Mouse (Mus musculus) CH12.LX (cell line): Measurements from ENCODE around the gene Chp1. TPM values are rescaled to one million over a fixed set of nuclear protein-coding genes. Genes with fewer than 3 reads are reported as not detected.

Source experiments
- DNase-seq: peaks from one replicate; pipeline ENCODE4 v3.0.0-alpha.2; 2013; ENCODE audit errors: extremely low read depth
- H3K27ac ChIP-seq: 2 replicates; pipeline ENCODE4 v1.5.1; 2012; ENCODE audit warnings: low read depth, mild to moderate bottlenecking, control low read depth, moderate library complexity; ENCODE audit not compliant: insufficient read depth
- H3K27me3 ChIP-seq: replicated peaks from 2 replicates; pipeline ENCODE3; 2012; ENCODE audit warnings: inconsistent platforms
- H3K36me3 ChIP-seq, 2 experiments: replicated peaks in 1 of 2; 2 replicates each; pipeline versions ENCODE3 to v1.6.1; 2012; ENCODE audit warnings: inconsistent platforms in 1 of 2, low read length in 1 of 2, mild to moderate bottlenecking in 1 of 2, mixed read lengths in 1 of 2, moderate library complexity in 1 of 2; ENCODE audit not compliant: control insufficient read depth in 1 of 2, insufficient read depth in 1 of 2
- H3K4me1 ChIP-seq, 2 experiments: 2 replicates each; pipeline ENCODE4 v1.6.1; 2012; ENCODE audit warnings: inconsistent platforms in 1 of 2, moderate library complexity in 1 of 2; ENCODE audit not compliant: insufficient read depth in 2 of 2, control insufficient read depth in 1 of 2
- H3K4me2 ChIP-seq: 2 replicates; pipeline ENCODE4 v1.6.1; 2012; ENCODE audit warnings: low read depth, mild to moderate bottlenecking, control low read depth; ENCODE audit not compliant: poor library complexity, insufficient read depth, severe bottlenecking
- H3K4me3 ChIP-seq, 3 experiments: fragments of 150-350 bp in 1 of 3; sonication (generic) in 1 of 3; replicated peaks in 1 of 3; 2 replicates each; pipeline versions ENCODE3 to v1.5.1; 2011 to 2012; ENCODE audit warnings: low read depth in 2 of 3, low read length in 2 of 3, mild to moderate bottlenecking in 2 of 3, moderate library complexity in 2 of 3, control low read depth in 1 of 3, improper control_type of control experiment in 1 of 3, inconsistent platforms in 1 of 3, mixed read lengths in 1 of 3; ENCODE audit not compliant: poor library complexity in 1 of 3
- H3K79me2 ChIP-seq: replicated peaks from 2 replicates; pipeline ENCODE4 v1.6.1; 2012; ENCODE audit warnings: mild to moderate bottlenecking, moderate library complexity; ENCODE audit not compliant: control insufficient read depth, poor library complexity, insufficient read depth, severe bottlenecking; ENCODE audit errors: extremely low read depth
- H3K9ac ChIP-seq: 2 replicates; pipeline ENCODE4 v1.6.1; 2012; ENCODE audit warnings: low read depth, mild to moderate bottlenecking, control low read depth, moderate library complexity; ENCODE audit not compliant: insufficient read depth
- H3K9me3 ChIP-seq: replicated peaks from 2 replicates; pipeline ENCODE3; 2012; ENCODE audit warnings: low read length, inconsistent platforms, mixed read lengths
- BHLHE40 ChIP-seq: IDR thresholded peaks from 2 replicates; pipeline ENCODE4 v1.6.1; 2011; ENCODE audit warnings: mild to moderate bottlenecking, low read depth, low read length, improper control_type of control experiment
- CHD1 ChIP-seq: IDR thresholded peaks from 2 replicates; pipeline ENCODE4 v1.6.1; 2012; ENCODE audit warnings: low read depth, low read length, improper control_type of control experiment, inconsistent platforms
- CHD2 ChIP-seq: IDR thresholded peaks from 2 replicates; pipeline ENCODE4 v1.6.1; 2011; ENCODE audit warnings: low read length, improper control_type of control experiment
- CTCF ChIP-seq, 2 experiments: IDR thresholded peaks in 1 of 2; conservative IDR thresholded peaks in 1 of 2; 2 replicates each; pipeline ENCODE4 v1.5.1; 2011 to 2012; ENCODE audit warnings: low read depth in 2 of 2, low read length in 2 of 2, improper control_type of control experiment in 1 of 2, inconsistent platforms in 1 of 2, mild to moderate bottlenecking in 1 of 2, moderate library complexity in 1 of 2
- E2F4 ChIP-seq: IDR thresholded peaks from 2 replicates; pipeline ENCODE4 v1.6.1; 2011; ENCODE audit warnings: low read depth, low read length, improper control_type of control experiment; ENCODE audit not compliant: insufficient replicate concordance
- ELF1 ChIP-seq: IDR thresholded peaks from 2 replicates; pipeline ENCODE4 v1.6.1; 2014; ENCODE audit warnings: low read depth, mild to moderate bottlenecking, inconsistent platforms, low read length, improper control_type of control experiment
- EP300 ChIP-seq: IDR thresholded peaks from 2 replicates; pipeline ENCODE4 v1.6.1; 2011; ENCODE audit warnings: low read length, improper control_type of control experiment
- ETS1 ChIP-seq: conservative IDR thresholded peaks from 2 replicates; pipeline ENCODE4 v1.6.1; 2012; ENCODE audit warnings: low read depth, mild to moderate bottlenecking, inconsistent platforms, low read length, improper control_type of control experiment, moderate library complexity
- GABPA ChIP-seq: IDR thresholded peaks from 2 replicates; pipeline ENCODE4 v1.6.1; 2012; ENCODE audit warnings: low read depth, low read length, improper control_type of control experiment, inconsistent platforms; ENCODE audit not compliant: insufficient replicate concordance
- HCFC1 ChIP-seq: IDR thresholded peaks from 2 replicates; pipeline ENCODE4 v1.6.1; 2012; ENCODE audit warnings: low read depth, mild to moderate bottlenecking, inconsistent platforms, low read length, improper control_type of control experiment
- IRF4 ChIP-seq: IDR thresholded peaks from 2 replicates; pipeline ENCODE4 v1.6.1; 2014; ENCODE audit warnings: low read depth, mild to moderate bottlenecking, inconsistent platforms, low read length, improper control_type of control experiment
- JUN ChIP-seq: IDR thresholded peaks from 2 replicates; pipeline ENCODE4 v1.6.1; 2011; ENCODE audit warnings: low read depth, mild to moderate bottlenecking, low read length, improper control_type of control experiment, moderate library complexity; ENCODE audit not compliant: insufficient read depth
- JUND ChIP-seq: conservative IDR thresholded peaks from 2 replicates; pipeline ENCODE4 v1.6.1; 2011; ENCODE audit warnings: low read depth, low read length, improper control_type of control experiment
- KAT2A ChIP-seq: IDR thresholded peaks from 2 replicates; pipeline ENCODE4 v1.6.1; 2012; ENCODE audit warnings: low read length, improper control_type of control experiment, inconsistent platforms; ENCODE audit not compliant: insufficient replicate concordance
- MAFK ChIP-seq: IDR thresholded peaks from 2 replicates; pipeline ENCODE4 v1.6.1; 2011; ENCODE audit warnings: low read length, improper control_type of control experiment; ENCODE audit not compliant: insufficient replicate concordance
- MAX ChIP-seq: IDR thresholded peaks from 2 replicates; pipeline ENCODE4 v1.6.1; 2011; ENCODE audit warnings: low read length, improper control_type of control experiment
- MAZ ChIP-seq: IDR thresholded peaks from 2 replicates; pipeline ENCODE4 v1.6.1; 2012; ENCODE audit warnings: low read depth, mild to moderate bottlenecking, inconsistent platforms, low read length, improper control_type of control experiment, moderate library complexity
- MEF2A ChIP-seq: IDR thresholded peaks from 2 replicates; pipeline ENCODE4 v1.6.1; 2014; ENCODE audit warnings: low read depth, mild to moderate bottlenecking, inconsistent platforms, low read length, improper control_type of control experiment, borderline replicate concordance
- MXI1 ChIP-seq: IDR thresholded peaks from 2 replicates; pipeline ENCODE4 v1.6.1; 2011; ENCODE audit warnings: mild to moderate bottlenecking, low read depth, low read length, improper control_type of control experiment
- MYC ChIP-seq: IDR thresholded peaks from 2 replicates; pipeline ENCODE4 v1.6.1; 2011; ENCODE audit warnings: low read depth, mild to moderate bottlenecking, improper control_type of control experiment, low read length
- NELFE ChIP-seq: IDR thresholded peaks from 2 replicates; pipeline ENCODE4 v1.6.1; 2011; ENCODE audit warnings: low read depth, low read length, improper control_type of control experiment
- NRF1 ChIP-seq: IDR thresholded peaks from 2 replicates; pipeline ENCODE4 v1.6.1; 2014; ENCODE audit warnings: low read depth, mild to moderate bottlenecking, inconsistent platforms, low read length, improper control_type of control experiment, moderate library complexity
- PAX5 ChIP-seq: IDR thresholded peaks from 2 replicates; pipeline ENCODE4 v1.6.1; 2012; ENCODE audit warnings: low read length, inconsistent platforms, mixed read lengths
- POLR2A ChIP-seq: IDR thresholded peaks from 2 replicates; pipeline ENCODE4 v1.6.1; 2011; ENCODE audit warnings: low read depth, mild to moderate bottlenecking, improper control_type of control experiment, low read length
- POLR2AphosphoS2 ChIP-seq: IDR thresholded peaks from 2 replicates; pipeline ENCODE4 v1.6.1; 2011; ENCODE audit warnings: low read depth, low read length, improper control_type of control experiment
- RAD21 ChIP-seq: IDR thresholded peaks from 2 replicates; pipeline ENCODE4 v1.6.1; 2011; ENCODE audit warnings: low read depth, mild to moderate bottlenecking, low read length, improper control_type of control experiment, moderate library complexity
- RCOR1 ChIP-seq: conservative IDR thresholded peaks from 2 replicates; pipeline ENCODE4 v1.6.1; 2012; ENCODE audit warnings: low read depth, mild to moderate bottlenecking, inconsistent platforms, low read length, improper control_type of control experiment
- SIN3A ChIP-seq: IDR thresholded peaks from 2 replicates; pipeline ENCODE4 v1.6.1; 2012; ENCODE audit warnings: low read length, improper control_type of control experiment, inconsistent platforms
- SMC3 ChIP-seq: IDR thresholded peaks from 2 replicates; pipeline ENCODE4 v1.6.1; 2011; ENCODE audit warnings: low read depth, low read length, improper control_type of control experiment
- TBP ChIP-seq: conservative IDR thresholded peaks from 2 replicates; pipeline ENCODE4 v1.6.1; 2011; ENCODE audit warnings: low read depth, low read length, improper control_type of control experiment
- TCF12 ChIP-seq: IDR thresholded peaks from 2 replicates; pipeline ENCODE4 v1.6.1; 2014; ENCODE audit warnings: low read depth, mild to moderate bottlenecking, inconsistent platforms, low read length, improper control_type of control experiment
- UBTF ChIP-seq: IDR thresholded peaks from 2 replicates; pipeline ENCODE4 v1.6.1; 2012; ENCODE audit warnings: low read depth, mild to moderate bottlenecking, inconsistent platforms, low read length, improper control_type of control experiment, moderate library complexity
- USF1 ChIP-seq: IDR thresholded peaks from 2 replicates; pipeline ENCODE4 v1.6.1; 2014; ENCODE audit warnings: low read depth, mild to moderate bottlenecking, inconsistent platforms, low read length, improper control_type of control experiment
- USF2 ChIP-seq: conservative IDR thresholded peaks from 2 replicates; pipeline ENCODE4 v1.6.1; 2011; ENCODE audit warnings: low read depth, low read length, improper control_type of control experiment
- ZC3H11A ChIP-seq: IDR thresholded peaks from 2 replicates; pipeline ENCODE4 v1.6.1; 2012; ENCODE audit warnings: low read depth, mild to moderate bottlenecking, inconsistent platforms, low read length, improper control_type of control experiment
- ZKSCAN1 ChIP-seq: IDR thresholded peaks from 2 replicates; pipeline ENCODE4 v1.6.1; 2012; ENCODE audit warnings: low read depth, inconsistent platforms, low read length, improper control_type of control experiment, borderline replicate concordance
- ZMIZ1 ChIP-seq: IDR thresholded peaks from 2 replicates; pipeline ENCODE4 v1.6.1; 2012; ENCODE audit warnings: low read depth, mild to moderate bottlenecking, inconsistent platforms, low read length, improper control_type of control experiment
- ZNF384 ChIP-seq: IDR thresholded peaks from 2 replicates; pipeline ENCODE4 v1.6.1; 2012; ENCODE audit warnings: low read depth, low read length, improper control_type of control experiment, inconsistent platforms
- dilution Hi-C: fragments of 300-500 bp; cut with MboI; formaldehyde crosslinking; loops from 2 replicates; pipeline ENCODE4 v1.14.3; 2020; ENCODE audit warnings: low sequenced_read_pairs; ENCODE audit not compliant: extremely low pct_unique_long_range_greater_than_20kb, extremely low pct_ligation_motif_present
- in situ Hi-C: fragments of 300-500 bp; cut with MboI; formaldehyde crosslinking; loops from 3 replicates; pipeline ENCODE4 v1.14.3; 2019; ENCODE audit warnings: low sequenced_read_pairs, low pct_ligation_motif_present, low pct_unique_long_range_greater_than_20kb, mixed read lengths
- polyA plus RNA-seq: library from polyadenylated mRNA; unstranded; fragments of >175 nt; gene quantifications from 2 replicates; pipeline ENCODE4 v1.2.1, GENCODE M21; 2012; ENCODE audit warnings: low read depth; ENCODE audit not compliant: insufficient read length
- total RNA-seq, 2 experiments: library from RNA; depleted of rRNA; stranded (reverse); fragments of 300-350 nt in 1 of 2; fragments of >200 nt in 1 of 2; gene quantifications; 2 replicates each; pipeline ENCODE4 v1.2.3; 2012 to 2014

Gene Chp1
- total and polyA plus RNA-seq, 3 experiments: 29.9 to 55.9 (median 47.9) TPM

DNA sequence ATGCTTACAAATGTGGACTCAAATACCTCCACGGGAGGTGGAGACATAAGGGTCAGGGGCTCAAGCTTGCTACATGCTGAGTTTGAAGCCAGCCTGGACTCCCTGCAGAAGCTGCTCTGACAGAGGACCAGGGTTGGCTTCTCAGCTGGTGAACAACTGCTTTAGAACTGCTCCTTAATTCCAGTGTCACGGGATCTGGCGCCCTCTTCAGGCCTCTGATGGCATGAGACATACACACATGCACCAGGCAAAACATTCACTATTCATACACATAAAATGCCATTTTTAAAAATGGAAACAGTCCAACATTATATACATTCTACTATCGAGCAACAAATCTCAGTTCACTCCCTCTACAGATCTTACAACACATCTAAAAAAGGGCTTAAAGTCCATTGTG, 39.9 kb downstream of the Chp1 start:
- no peak overlapping the region for H3K9ac ChIP-seq
- H3K36me3 ChIP-seq: peaks cover 5% of the 10 kb centered on the region in 2 experiments
- H3K4me1 ChIP-seq: peaks cover 5 to 16% of the 10 kb centered on the region in 2 experiments; a peak in 2 of 4 replicates
- no peak overlapping the region for H3K4me2 ChIP-seq
- dilution Hi-C loops: no loop called here
- in situ Hi-C loops: no loop called here
- H3K27ac ChIP-seq: no peak overlapping the region
- peak; percentile 78 for DNase-seq
- no peaks in the 10 kb centered on the region for H3K27me3 ChIP-seq
- no peaks in the 10 kb centered on the region for H3K79me2 ChIP-seq
- no peaks in the 10 kb centered on the region for H3K9me3 ChIP-seq
- no peak for TF ChIP-seq MAX
- no peak for TF ChIP-seq IRF4
- peak; percentile 27; the same call in 1 of the 2 replicates for TF ChIP-seq TCF12
- TF ChIP-seq UBTF: no peak
- no peak for TF ChIP-seq HCFC1
- TF ChIP-seq BHLHE40: no peak
- no peak for TF ChIP-seq PAX5
- TF ChIP-seq USF1: no peak
- TF ChIP-seq GABPA: no peak
- no peak for TF ChIP-seq TBP
- TF ChIP-seq USF2: no peak
- peak; percentile 43; the same call in 1 of the 2 replicates for TF ChIP-seq NELFE
- peak; percentile 63 for TF ChIP-seq ZC3H11A
- 0 out of 2 replicates have a peak, but pooled peaks have one; percentile 58 for TF ChIP-seq MYC
- no peak for TF ChIP-seq E2F4
- TF ChIP-seq RAD21: peak; percentile 94
- peak; percentile 76 to 95 for TF ChIP-seq CTCF (conservative IDR thresholded peaks at IDR 0.05 in 1 of 2, IDR thresholded peaks at IDR 0.05 in 1 of 2; ENCODE audit: low read depth in 2 of 2, low read length in 2 of 2)
- TF ChIP-seq SIN3A: 0 out of 2 replicates have a peak, but pooled peaks have one; percentile 27
- 0 out of 2 replicates have a peak, but pooled peaks have one; percentile 9 for TF ChIP-seq ELF1
- no peak for TF ChIP-seq POLR2AphosphoS2
- TF ChIP-seq ZKSCAN1: no peak
- TF ChIP-seq POLR2A: no peak
- 0 out of 2 replicates have a peak, but pooled peaks have one; percentile 33 for TF ChIP-seq MAZ
- no peak for TF ChIP-seq MXI1
- TF ChIP-seq MAFK: no peak
- no peak for TF ChIP-seq RCOR1
- no peak for TF ChIP-seq KAT2A
- TF ChIP-seq JUND: no peak
- no peak for TF ChIP-seq ZNF384
- no peak for TF ChIP-seq CHD1
- no peak for TF ChIP-seq EP300
- TF ChIP-seq SMC3: peak; percentile 83
- TF ChIP-seq ZMIZ1: no peak
- 0 out of 2 replicates have a peak, but pooled peaks have one; percentile 28 for TF ChIP-seq MEF2A
- TF ChIP-seq NRF1: no peak
- TF ChIP-seq JUN: no peak; the same call in 1 of the 2 replicates
- no peak for TF ChIP-seq CHD2
- no peak for TF ChIP-seq ETS1
- TF ChIP-seq, all 38 proteins: peak for 11
- no peak overlapping the region for H3K4me3 ChIP-seq
